Mouse (Mus musculus) kidney, postnatal 4 days (tissue): ENCODE results near the gene Fcmr.

Experiments used
- DNase-seq, 2 experiments: peaks; one replicate each; pipeline ENCODE4 v3.0.0; 2021; ENCODE audit warnings: mixed read lengths in 2 of 2

Gene Fcmr

DNA sequence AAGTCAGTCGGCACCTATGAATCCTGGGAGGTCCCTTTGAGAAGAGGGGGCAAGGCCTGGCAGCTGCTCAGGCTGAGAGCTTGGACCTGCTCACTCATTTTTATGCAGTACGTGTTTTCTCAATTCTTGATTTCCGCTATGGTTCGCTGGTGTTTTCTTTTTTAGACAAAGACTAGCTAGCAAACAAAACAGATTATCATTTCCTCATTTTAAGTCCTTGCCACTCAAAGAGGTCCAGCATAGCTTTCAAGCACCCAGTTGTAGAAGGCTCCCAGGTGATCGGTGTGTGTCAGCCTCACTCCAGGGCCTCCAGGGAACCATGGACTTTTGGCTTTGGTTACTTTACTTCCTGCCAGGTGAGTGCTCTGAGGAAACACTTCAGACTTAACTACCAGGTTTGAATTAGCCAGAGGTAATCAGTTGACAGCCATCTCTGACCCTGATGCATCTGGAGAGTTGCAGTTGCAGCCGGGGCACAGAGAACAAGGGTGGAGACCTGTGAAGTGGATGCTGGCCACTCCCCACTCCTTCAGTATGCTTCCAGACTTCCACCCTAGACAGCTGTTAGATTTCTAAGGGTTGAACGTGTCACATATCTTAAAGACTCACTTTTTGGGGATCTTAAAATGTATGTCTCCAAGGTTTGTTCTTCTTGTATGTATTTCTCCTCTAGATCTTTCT, at the start of gene Fcmr:
TSS of gene Fcmr (plus strand) at position 129 of the 681 bp plus-strand sequence.
- DNase-seq = no peak

DNA sequence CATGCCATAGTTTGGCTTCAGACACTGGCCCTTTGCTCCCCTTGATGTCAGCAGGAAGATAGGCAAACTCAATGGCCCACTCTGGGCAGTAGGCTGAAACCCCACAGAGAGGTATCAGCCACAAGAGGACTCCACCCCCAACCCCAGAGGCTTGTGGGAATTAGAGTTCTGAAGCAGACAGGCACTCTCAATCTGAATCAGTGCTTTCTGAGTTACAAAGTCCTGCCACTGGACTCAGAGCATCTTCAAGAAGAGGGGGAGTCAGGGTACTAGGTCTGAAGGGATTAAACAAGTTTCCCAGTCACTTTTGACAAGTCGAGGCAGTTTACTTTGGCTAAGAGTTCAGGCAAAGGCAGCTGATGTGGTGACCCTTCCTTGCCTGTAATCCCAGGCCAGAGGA, 45.7 kb upstream of the Fcmr start:
- DNase-seq = no peak

DNA sequence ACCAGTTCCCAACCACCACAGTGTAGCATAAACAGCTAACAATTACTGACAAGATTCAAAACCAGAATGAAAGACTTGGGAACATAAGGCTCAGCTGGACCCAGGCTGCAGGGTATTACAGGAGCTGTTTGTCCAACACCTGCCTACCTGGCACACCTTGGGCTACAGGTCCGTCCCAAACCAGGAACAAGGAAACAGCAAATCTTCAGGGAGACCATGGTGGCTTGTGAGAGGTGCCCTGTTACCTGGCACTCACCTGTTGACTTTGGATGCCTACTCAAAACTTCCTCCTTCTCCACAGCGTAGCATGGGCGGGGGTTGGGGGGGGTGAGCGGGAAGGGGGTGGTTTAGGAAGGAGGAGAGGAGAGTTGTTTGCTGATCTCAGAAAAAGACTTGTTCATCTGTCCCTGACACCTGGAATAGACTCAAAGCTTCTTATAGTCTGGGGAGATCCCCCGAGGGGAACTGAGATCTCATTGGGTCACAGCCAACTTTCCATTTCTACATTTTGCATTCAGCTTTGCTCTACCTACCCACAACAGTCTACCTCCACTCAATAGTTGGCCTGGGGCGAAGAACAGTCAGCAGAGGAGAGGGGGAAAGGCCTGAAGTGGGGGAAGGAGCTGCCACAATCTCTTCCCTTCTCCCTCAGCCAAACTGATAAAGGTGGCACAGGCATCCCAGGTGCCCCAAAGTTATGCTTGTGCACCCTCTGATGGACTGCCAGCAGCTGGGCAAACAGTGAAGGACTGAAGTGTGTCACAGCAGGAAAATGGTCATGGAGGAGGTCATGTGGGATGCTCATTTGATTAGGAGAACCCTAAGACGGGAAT, 44.9 kb upstream of the Fcmr start:
- DNase-seq = no peak

DNA sequence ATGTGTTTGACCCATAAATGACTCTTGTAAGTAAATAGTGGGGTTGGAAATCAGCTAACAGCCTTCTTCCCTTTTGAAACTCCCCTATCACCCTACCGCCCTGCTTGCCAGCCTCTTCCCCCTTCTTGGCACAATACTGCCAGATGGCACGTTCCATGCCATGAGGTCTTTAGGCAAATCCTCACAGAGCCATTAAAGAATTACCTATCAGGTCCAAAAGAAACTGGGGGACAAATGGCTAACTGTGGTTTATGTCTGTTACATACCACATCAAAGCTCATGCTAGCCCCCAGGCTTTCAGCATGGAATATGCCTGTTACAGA, 44.4 kb upstream of the Fcmr start:
- no peak for DNase-seq

DNA sequence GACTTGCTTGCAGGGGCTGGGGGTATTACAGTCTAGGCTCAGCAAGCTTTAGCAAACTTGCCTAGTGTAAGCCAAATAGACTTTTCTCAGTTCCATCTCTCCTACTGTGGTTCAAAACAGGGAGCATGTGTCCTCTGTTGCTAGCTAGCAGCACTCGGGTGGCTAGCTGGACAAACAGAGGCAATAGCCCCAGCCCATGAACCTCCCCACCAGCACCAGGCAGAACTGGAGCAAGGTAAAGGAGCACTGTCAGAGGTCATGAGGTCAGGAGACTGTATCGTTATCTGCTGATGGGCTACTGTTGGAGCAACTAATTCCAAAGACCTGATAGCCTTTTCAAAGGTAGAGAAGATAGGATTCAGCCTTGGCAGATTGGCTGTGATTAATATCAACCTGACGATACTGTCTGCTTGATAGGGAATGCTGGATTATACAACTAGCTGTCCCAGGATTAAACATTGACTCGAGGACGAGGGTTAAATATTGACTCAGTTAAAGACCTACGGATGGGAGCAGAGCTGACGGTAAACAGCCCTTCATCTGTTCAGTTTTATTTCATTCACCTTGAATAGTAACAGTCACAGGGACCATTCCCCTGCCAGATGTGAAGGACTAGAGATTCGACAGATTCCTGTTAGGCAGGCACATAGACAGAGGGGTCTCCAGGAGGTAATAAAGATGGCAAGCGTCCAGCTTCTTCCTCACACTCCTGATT, 43.4 kb upstream of the Fcmr start:
- peak in 1 of 2 experiments; percentile 33 for DNase-seq

DNA sequence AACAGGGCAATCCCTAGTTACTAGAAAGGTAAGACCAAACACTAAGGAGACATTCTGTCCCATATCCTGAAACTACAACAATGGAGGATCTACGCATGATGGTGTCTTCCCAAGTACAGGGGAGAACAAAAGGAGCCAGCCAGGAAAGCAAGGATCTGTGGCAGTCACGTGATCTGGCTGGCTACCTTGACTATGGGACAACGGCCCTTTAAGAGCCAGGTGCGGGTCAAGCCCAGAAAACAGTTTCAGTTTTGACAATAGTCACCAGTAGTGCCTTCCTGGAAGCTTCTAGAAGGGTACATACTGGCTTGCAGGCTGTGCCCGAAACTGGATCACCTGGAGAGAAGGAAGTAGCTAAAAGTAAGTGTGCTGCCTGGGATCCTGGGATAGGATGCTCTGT, 39.0 kb upstream of the Fcmr start, which contains the start of gene Pigr:
TSS of gene Pigr (plus strand) at position 237 of the 400 bp plus-strand sequence.
- no peak for DNase-seq

DNA sequence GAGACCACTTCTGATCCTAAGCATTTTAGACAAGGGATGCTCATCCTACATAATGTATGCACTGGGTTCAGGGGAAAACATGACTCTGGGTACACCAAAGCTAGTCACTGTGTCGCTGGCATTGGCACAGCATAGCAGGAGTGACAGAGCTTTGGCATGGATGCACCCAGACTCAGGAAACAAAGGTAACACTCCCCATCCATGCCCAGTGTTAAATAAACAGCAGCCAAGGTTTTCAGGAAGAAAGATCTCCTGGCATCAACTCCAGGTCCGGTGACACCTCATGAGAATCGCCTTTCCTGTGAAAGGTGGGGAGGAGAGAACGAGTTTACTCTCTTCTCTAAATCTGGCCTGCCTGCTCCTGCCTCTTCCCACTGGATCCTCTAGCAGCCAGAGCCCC, 36.8 kb upstream of the Fcmr start:
- no peak for DNase-seq

DNA sequence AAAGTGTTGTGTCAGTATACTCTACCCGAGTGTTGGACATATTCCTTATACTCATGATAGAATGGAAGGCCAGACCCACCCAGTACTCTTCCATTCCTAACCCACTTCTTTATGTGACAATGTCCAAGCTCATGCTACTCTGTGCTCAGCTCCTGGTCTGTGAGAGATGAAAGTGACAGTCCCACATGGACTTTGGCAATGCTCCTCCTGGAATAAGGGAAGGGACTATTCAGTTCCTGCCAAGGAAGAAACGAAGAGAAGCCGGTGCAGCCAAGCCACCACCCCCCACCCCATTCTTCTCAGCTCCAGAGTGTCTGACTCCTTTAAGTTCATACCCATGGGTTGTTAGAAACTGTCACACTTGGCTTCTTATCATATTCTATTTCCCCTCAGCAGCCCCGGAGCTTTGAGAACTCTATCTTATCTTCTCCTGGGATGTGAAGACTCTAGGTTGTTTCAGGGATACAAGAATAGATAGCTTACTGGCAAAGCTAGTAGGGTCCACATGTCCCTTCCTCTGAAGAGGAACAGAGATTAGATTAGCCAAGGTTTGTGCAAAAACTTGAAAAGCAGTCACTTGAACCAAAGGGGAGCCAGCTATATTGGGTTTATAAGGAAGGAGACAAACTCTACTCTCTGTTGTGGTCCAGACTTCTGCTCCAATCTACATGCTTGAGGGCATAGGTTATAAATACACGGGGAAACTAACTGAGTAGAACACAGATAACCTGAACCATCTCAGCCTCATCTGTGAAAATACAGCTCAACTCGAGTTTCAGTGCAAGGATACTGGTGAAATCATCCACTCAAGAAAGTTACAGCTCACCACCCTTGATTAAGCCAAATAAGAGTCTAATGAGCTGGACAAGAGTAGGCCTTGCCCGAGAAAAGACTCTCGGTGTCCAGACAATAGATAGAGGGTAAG, 35.3 kb upstream of the Fcmr start:
- DNase-seq = no peak

DNA sequence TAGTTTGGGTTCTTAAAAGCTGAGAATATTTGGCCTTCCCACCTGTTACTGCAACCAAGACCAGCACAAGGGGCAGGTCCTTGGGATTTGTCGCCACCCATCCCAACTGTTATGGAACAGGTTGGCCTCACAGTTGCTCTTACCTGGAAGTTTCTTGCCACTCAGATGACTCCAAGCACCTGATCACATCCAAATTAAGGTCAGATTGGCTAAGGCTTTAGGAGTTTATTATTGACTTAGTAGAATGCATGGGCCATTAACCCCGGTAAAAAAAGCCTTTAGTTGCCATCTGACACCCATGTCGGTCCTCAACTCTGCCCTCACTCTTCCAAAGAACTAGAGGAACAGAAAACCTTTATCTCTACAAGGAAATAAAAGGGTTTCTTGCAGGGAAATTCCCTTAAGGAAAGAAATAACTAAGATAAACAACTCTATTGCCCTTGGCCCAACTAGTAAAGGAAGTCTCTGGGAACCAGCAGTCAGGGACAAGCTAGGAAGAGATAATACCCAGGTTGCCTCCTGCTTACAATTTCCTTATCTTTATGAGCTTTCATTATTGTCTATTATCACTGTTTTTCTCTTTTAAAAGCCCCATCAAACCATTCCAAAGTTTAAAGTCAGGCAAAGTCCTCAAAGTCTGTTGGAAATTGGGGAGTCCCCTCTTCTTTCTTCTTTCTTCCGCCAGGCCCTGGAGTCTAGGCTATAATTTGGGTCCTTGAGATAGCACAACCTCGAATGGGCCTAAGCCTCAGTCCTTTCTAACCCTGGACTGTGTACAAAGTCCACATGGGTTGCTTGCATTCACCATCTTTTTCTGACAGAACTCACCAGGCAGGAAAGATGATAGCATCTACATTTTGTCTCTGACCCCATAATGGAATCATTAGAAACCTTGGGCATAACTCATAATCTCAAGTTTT, 33.0 kb upstream of the Fcmr start:
- peak in 1 of 2 experiments; percentile 19 for DNase-seq

DNA sequence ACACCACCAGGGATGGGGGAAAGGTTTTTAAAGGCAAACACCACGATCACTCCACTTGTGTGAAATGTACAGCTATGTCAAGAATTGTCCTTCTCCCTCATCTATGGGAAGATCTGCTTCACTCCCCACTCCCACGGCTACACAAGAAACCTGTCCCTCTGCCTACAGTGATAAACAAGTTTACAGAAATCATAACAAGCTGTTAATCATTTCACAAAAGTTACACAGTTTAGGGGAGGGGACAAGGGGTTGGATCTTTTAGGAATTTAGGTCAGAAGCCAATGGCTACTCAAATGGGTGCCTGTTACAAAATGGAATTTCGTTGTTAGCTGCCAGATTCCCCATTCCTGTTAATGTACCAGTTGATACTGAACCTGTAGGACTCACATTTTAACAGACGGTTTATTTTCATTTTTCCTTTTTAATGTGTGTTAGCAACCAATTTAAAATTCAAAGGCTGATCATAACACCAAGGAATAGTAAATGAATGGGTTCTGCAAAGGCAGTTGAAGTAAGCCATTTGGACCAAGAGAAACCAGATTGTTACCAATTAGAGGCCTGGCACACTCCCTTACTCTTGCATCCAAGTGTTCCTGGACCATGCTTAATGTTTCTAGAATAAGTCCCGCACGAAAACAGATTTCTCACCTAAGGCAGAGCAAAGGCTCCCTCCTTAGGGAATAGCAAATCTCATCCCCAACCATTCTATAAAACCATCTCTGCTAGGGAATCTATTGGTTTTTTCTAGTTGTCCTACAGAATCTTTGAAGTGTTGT, 30.1 kb upstream of the Fcmr start:
- no peak for DNase-seq

DNA sequence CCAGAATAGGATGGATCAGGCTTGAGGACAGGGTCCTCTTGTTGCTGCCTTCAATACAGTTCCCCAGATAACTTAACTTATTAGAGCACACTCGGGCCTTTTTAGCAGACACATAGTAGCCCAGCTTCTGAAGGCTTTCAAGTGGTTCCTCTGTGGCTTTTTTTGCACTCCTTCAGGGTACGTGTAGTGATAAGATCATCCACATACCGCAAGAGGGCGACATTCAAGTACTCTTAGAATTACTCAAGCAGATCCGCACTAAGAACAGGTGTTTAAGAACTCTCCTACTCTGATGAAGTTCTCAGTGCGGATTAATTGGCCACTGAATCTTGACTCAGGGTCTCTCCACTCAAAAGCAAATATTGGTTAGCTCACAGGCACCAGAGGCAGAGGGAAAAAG, 27.2 kb upstream of the Fcmr start:
- peak; percentile 14 to 40 for DNase-seq

DNA sequence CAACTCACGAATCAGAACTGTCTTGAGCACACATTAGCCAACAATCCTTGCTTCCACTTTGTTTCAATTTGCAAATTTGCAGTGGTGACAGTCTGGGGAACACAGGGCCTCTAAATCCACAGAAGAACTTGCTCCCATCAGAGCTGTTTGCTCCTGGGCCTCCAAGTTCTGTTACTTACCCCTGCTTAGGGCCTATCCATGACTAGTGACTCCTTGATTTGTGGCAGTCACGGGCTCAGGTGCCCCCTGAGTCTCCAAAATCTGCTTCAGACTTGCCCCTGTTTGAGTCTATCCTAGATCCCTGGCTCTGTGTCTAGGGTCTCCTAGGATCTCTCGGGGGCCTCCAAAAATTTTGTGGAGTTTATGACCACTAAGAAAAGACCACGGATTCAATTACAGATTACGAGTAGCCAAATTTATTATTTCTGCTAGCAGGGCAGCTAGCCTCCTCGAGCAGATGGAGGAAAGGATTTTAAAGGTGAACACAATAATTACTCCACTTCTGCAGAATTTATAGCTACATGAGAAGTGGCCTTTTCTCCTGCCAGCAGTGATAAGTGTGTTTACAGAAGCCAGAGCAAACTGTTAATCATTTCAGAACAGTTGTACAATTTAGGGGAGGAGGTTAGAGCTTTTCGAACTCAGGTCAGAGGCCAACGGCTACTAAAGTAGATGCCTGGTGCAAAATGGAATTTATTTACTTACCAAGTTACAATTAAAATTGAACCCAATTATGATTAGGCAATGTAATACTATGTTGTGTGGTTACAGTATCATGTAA, 24.7 kb upstream of the Fcmr start:
- DNase-seq = no peak

DNA sequence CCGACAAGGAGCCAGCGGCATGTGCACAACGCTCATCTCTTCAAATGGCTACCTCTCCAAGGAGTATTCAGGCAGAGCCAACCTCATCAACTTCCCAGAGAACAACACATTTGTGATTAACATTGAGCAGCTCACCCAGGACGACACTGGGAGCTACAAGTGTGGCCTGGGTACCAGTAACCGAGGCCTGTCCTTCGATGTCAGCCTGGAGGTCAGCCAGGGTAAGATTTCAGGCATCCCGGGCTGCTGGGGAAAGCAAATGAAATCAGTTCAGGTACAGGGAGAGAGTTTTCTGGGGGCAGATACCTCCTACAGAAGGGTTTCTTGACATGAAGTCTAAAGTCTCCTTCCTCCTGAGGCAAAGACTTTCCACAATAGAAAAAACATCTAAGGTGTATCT, 23.8 kb upstream of the Fcmr start:
- no peak for DNase-seq

DNA sequence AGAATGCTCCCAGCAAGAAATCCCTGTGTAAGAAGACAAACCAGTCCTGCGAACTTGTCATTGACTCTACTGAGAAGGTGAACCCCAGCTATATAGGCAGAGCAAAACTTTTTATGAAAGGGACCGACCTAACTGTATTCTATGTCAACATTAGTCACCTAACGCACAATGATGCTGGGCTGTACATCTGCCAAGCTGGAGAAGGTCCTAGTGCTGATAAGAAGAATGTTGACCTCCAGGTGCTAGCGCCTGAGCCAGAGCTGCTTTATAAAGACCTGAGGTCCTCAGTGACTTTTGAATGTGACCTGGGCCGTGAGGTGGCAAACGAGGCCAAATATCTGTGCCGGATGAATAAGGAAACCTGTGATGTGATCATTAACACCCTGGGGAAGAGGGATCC, 21.0 kb upstream of the Fcmr start:
- no peak for DNase-seq

DNA sequence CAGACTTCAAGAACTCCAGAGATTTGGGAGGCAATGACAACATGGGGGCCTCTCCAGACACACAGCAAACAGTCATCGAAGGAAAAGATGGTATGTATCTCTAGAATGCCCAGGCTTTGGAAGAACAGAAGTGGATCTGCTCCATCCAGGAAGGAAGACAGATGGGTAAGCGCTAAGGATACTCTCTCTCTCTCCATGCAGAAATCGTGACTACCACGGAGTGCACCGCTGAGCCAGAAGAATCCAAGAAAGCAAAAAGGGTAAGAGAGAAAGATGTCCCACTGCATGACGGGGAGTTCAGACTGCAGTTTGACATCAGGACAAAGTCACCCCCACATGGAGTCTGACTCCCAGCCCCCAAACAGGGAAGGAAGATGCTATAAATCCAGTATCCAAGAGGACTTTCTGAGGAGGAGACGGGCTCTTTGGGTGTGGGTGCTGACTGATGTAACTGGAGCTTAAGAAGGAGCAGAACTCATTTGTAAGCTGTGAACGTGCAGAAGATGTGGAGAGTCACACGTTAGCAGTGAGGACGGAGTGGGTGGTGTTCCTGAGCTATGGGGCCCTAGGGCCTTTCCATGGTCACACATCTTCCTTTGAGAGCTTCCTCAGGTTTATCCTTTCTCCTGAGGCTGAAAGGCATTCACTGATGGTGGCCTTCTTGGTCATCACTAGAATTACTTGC, 15.8 kb upstream of the Fcmr start:
- no peak for DNase-seq

DNA sequence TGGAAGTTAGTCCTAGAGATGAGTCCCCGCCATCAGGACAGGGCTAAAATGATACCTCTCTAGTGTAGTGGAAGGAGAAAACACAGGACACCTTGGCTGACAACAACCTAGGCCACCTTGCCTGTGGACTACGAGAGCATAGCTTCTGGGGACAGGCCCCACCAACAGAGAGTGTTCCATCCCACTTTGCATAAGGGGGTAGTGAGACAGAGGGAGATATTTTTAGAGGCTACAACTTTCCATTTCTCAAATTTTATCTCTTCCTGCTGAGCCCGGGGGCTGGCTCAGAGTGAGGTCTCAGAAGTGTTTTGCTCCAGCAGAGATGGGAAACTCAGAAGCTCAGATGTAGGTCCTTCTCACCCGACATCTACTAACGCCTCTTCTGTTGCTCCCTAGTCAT, 15.1 kb upstream of the Fcmr start:
- no peak for DNase-seq

DNA sequence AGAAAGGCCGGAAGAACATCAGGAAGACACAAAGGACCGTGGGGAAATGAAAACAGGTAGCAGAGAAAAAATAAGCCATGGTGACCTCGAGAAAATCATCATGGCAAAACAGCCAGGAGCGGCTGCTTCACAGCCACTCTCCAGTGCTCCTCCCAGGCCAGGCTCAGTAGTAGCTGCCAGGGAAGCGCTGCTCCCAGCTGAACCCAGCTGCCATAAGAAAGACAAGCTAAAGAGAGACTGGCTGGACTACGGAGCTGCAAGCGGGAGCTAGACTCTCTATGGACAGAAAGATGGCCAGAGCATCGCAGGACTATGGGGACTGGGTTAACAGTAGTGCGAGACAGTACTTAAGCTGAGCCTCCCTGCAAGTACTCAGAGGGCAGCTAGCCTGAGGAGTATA, 10.7 kb upstream of the Fcmr start:
- no peak for DNase-seq

DNA sequence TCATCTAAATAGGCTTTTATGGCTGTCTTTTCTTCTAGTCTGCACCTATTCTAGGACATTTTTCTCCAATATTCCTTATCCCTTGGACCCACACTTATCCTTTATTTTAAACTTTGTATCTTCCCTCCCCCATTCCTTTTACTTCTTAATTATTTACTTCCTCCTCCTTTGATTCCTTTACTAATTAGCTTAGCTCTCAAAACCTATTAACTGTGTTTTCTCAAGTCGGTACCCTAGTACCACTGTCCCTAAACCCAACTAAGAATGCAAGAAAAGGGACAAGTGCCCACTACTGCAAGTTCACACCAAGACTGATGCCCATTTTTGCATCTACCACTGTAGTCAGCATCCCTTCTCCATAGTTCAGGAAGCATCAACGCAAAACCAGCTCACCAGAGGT, 9.7 kb upstream of the Fcmr start:
- DNase-seq = no peak

DNA sequence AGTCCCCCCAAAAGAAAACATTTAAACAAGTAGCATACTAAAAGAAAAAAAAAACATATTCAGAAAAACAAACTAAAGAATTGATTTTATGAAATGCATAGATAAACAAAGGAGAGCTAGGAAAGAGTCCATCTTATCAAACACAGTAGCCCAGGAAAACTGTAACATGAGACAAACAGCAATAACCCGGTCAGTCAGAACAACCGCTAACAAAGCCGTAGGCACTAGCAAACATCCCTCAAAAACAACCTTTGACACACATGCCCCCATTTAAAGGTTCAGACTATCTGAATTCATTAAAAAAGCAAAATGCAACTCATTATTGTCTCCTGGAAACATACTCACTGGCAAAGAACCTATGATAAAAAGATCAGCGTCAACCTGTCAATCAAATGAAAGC, 8.0 kb upstream of the Fcmr start:
- no peak for DNase-seq
